Mouse (Mus musculus): ENCODE results near the gene Telo2.
A peak's percentile ranks its signal among the peaks of the same experiment; 100 is the strongest.

The Telo2 gene

DNA sequence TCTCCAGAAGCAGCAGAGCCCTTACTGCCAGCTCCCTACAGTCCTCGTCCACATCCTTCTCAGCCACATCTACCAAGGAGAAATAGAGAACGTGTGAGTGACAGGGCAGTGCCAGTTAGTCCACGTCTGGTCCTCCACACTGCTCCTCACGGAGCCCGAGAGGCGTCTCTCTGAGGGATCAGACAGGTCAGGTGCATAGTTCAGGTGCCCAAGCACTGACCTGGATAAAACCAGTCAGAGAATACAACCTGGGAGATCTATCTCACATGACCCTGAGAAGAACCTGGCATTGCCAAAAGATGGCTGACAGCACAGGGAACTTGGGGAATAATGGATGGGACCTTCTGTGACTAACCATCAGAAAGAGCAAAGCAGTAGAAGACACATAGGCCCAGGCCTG, 15.7 kb downstream of the Telo2 start:
- DNase-seq = no peak

DNA sequence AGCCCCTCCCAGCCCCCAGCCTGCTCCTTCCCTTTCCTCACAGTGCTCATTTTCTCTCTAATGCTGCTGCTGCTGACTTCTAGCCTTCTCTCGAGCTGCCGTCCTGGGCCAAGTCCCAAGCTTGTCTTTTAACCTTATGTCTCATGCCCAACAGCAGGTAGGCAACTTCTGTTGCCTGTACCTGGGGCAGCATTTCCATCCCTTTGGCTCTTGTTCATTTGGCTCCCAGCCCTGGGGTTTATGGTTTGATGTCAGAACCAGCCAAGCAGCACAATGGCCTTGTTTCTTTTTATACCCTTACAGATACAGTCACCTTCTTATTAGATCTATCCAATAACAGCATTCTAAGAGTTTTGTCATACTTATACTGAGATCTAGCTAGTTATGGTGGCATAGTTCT, 19.5 kb downstream of the Telo2 start:
- DNase-seq = no peak

- peak; percentile 63 for DNase-seq
Observed at GRCm38 (mm10) chr17:25090450-25090849, 25.3 kb downstream of the Telo2 start.

GRCm38 (mm10) chr17:25089158-25089557, 26.6 kb downstream of the Telo2 start:
- DNase-seq = peak; percentile 85

GRCm38 (mm10) chr17:25086724-25087123, 29.0 kb downstream of the Telo2 start:
- peak; percentile 87 for DNase-seq

GRCm38 (mm10) chr17:25084835-25085385, 30.9 kb downstream of the Telo2 start:
- no peak for DNase-seq

DNA sequence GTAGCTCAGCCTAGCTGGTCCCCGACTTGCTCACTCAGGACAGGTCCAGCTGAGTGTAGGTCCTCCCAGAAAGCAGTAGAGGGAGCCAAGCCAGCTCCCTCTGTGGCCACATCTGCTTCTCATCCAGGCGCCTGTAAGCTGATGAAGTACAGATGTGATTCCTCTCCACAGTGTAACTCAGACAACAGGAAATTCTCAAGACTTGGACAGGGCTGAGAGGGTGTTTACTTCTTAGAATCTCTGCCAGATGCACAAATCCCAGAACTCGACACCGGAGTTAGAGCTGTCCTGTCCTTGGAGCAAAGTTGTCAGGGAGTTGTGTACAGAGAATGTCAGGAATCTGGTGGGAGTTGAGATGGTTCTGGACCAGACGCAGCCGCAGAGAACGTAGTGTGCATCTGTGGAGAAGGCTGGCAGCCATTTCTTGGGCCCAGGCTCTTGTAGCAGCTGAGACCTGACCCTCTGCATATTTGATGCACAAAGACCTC, 32.3 kb downstream of the Telo2 start, which contains the start of gene Tmem204:
Tmem204 (minus strand) TSS at position 148 of the 488 bp plus-strand sequence.
- DNase-seq = peak; percentile 60

- DNase-seq = no peak
Observed at GRCm38 (mm10) chr17:25082887-25083286, 32.9 kb downstream of the Telo2 start.

GRCm38 (mm10) chr17:25082081-25082847, 33.5 kb downstream of the Telo2 start:
- DNase-seq = peak; percentile 33

DNA sequence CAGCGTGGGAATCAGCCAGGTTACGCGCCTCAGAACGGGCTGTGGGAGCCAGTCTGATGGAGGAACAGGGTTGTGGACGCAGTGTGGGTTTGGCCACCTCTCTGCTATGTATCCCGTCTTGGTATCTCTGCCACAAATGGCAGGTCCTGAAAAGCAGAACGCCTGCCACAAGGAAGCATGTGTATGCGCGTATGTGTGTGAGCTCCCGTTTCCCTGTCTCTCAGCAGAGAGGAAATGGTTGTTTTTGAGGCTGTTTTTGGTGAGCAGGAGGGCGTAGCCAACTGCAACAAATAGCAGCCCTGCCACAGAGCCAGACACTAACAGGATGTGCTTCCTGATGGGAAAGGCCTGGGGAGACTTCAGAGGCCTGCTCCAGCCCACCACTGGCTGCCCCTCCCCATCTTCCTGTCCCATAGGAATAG, 34.8 kb downstream of the Telo2 start:
- peak; percentile 34 for DNase-seq

- no peak for DNase-seq
Observed at GRCm38 (mm10) chr17:25080210-25080609, 35.6 kb downstream of the Telo2 start.

DNA sequence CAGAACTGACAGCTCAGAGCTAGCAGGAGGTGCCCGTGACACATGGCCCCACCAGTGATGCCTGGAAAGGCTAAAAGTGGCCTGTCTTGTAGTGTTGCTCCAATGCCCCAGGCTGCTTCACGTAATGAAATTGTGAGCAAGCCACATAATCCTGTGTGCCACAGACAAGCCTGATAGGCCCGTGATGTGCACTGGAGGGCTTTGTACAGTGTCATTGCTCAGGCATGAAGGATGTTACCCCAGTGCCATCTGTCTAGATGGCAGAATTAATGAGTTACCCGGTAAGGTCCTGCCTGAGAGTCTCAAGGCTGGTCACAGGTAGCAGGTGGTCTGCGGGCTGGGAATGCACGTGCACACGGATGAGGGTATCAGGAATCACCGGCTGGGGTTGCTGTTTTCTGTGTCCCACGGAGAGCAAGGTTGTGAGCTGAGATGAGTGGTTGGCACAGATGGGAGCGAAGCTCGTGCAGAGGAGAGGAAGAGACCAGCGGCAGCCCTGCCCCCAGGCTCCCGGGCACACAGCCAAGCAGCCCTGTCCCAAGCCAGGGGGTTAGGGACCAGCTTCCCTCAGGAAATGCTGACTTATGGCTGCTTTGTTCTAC, 37.9 kb downstream of the Telo2 start:
- peak; percentile 53 for DNase-seq

GRCm38 (mm10) chr17:25076906-25077305, 38.9 kb downstream of the Telo2 start:
- DNase-seq = no peak

DNA sequence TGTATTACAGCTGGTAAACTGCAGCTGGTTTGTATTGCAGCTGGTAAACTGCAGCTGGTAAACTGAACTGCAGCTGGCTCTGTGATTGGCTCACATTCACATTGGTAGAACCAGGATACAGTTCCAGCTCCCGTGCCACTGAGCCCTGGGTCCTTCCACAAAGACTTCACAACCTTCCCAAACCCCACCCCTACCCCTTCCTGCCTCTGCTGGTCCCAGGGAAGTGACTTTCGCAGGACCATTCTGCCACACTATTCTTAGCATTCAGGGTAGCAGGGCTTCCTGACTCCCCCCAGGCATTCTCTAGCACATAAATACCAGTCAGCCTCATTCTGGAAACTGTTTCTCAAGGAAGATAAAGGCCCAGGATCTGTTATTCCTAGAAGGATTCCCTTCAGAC, 47.1 kb downstream of the Telo2 start:
- no peak for DNase-seq

DNA sequence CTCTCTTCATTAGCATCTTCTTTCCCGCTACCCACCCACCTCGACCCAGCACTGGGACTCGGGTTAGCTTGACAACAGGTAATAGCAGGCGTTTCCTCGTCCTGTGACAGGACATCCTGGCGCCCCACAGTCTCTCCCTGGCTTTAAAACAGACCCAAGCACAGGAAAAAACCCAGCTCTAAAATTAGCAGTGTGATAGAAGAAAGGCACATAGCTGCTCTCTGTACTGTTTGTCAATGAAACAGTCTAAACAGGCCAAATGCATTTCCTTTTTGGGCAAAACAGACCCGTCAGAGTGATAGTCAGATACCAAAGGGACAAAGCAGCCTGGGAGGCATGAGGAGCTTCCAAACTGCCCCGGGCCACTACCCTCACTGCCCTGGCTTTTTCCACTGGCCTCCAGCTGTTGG, 48.3 kb downstream of the Telo2 start:
- no peak for DNase-seq

- no peak for DNase-seq
Observed at GRCm38 (mm10) chr17:25066595-25066994, 49.2 kb downstream of the Telo2 start.

GRCm38 (mm10) chr17:25065189-25065588, 50.6 kb downstream of the Telo2 start:
- DNase-seq = no peak

- no peak for DNase-seq
Observed at GRCm38 (mm10) chr17:25064351-25064750, 51.4 kb downstream of the Telo2 start.

DNA sequence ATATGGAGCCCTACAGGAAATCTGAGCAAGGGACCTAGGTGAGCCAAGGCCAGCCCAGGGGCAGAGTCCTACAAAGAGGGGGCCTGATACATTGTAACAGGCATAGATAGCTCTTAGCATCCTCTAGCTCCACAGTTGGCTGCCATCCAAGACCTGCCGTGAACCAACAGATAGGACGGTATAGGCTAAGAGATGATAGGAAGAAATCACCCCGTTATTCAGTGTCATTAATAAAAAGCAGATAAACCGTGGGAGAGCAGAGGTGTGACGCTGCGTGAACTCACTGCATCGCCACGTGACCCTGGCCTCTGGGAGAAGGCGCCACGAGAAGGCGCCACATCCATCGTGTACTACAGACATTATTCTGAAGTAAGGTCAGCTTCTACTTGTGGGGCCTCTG, 51.9 kb downstream of the Telo2 start:
- peak; percentile 31 for DNase-seq

- no peak for DNase-seq
Observed at GRCm38 (mm10) chr17:25063261-25063660, 52.5 kb downstream of the Telo2 start.

GRCm38 (mm10) chr17:25057041-25057440, 58.7 kb downstream of the Telo2 start:
- no peak for DNase-seq

GRCm38 (mm10) chr17:25053274-25053673, 62.5 kb downstream of the Telo2 start:
- no peak for DNase-seq
